Mouse (Mus musculus) right cerebral cortex, postnatal 36 days (tissue): ENCODE data around the gene H2afy.
A peak's percentile ranks its signal among the peaks of the same experiment; 100 is the strongest.

Experiments used
- DNase-seq, 2 experiments: peaks; one replicate each; pipeline ENCODE4 v3.0.0; 2022; ENCODE audit warnings: low spot score in 2 of 2, mixed read lengths in 1 of 2

Gene H2afy

DNA sequence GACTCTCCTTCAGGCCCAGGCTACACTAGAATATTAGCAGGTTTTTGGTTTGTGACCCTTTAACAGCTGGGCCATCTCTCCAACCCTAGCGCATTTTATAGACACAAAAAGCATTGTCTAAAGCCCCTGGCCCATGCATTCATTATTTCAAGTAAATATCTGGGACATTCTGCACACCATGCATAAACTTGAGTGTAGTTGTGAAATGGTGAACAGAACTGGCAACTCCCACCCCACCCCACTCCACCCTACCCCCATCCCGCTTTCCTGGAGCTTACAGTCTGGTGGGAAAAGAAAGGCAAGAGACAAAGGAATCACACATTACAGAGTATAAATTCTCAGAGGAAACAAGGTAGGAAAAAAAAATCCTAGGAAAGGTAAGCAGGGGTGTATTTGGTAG, at the start of gene H2afy:
H2afy (minus strand) TSS at position 162 of the 400 bp plus-strand sequence.
- DNase-seq: no peak

GRCm38 (mm10) chr13:56183687-56184086, 47.5 kb upstream of the H2afy start:
- DNase-seq: no peak

DNA sequence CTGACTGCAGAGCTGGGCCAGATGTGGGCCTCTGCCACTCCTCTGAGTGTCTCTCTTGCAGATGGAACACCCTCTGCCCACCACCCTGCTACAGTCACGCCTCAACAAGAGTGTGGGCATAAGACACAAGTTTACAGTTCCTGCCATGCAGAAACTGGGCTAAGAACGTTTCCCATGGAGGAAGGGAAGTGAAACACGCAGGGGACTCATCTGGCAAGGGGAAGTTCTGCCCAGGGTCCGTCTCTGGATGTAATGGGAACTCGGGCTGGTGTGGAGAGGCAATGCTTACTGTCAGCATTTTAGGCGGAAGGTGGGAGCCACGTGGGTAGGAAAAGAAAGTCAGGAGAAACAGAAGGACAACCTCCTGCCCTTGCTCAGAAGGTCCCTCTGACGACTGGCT, 45.3 kb upstream of the H2afy start:
- DNase-seq: peak in 1 of 2 experiments; percentile 32

DNA sequence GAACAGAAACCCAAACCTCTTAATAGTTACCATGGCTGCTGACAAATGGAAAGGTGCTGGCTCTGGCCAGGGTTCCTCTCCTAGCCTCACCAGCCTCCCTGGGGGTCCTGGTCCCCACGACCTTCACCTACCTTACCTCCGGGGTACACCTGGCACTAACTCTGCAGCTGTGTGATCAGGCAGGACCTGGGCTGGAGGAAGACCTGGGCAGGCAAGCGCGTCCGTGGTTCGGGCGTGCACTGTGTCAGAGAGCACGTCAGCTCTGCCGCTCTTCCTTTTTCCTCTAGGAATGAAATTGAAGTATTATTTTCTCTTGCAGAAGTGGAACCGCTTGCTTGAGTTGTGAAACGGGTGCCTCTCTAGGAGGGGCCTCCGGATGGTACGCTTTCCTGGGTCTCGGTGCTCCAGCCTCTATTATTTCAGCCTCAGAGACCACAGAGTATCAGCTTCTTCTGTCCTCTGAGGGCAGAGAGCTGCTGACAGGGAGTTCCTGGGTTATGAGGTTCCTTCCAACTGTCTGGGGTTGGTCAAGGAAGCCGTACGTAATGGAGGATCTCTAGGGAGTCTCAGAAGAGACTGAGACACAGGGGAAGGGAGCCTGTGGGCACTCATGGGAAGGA, 42.4 kb upstream of the H2afy start, which contains the start of gene Tifab:
Tifab (minus strand) TSS at position 470 of the 620 bp plus-strand sequence.
- DNase-seq: no peak

DNA sequence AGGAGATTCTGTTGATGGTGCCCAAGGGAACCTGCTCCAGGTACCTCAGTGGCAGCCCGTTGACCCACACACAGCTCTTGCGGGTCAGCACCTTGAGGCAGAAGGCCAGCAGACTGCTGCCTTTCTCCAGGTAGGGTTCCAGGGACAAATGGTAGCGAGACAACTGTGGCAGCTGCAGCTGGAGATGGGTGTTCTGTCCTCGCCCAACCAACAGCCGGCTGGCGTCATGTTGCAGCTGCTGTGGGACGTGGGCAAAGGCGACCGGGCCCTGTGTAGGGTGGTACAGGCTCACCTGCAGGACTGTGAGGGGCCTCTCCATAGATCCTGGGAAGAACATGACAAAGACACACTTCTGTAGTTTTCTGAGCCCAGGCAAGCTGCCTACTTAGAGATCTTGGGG, 40.1 kb upstream of the H2afy start:
- no peak for DNase-seq

DNA sequence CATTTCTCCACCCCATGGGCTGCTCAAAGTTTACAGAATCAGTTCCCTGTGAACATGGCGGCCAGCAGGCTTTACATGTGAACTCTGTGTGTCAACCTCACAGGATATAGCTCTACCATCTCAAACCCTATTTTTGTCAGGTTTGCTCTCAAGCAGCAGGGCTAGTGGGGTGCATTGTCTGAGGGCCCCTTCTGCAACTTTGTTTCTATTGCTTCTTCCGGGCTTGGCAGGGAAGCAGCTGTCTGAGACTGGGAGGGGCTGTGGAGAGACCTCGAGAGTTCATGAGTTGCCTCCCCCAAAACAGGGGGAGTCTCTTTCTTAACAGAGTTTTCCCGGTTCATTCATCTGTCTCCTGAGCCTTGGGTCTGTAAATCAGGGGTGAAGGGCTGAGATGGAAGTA, 39.7 kb upstream of the H2afy start:
- no peak for DNase-seq

- DNase-seq: no peak
Measured at GRCm38 (mm10) chr13:56172901-56173545, 36.9 kb upstream of the H2afy start.

DNA sequence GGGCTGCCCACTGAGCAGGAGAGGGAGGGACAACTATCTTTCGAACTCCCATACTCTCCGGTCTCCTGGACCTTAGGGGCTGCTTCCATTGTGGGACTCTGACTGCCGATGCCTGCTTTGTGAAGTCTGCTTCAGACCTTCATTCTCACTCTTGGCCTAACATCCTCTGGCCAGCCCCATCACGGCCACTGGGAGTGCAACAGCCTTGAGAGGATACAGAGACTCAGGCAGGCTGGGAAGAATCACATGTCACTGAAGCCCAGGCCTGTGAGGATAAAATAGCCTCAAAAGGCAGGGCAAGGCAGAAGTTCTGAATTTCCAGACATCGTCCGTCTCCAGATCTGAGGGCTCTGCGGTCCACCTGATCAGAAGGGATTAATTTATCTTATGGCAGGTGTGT, 35.9 kb upstream of the H2afy start:
- no peak for DNase-seq

- no peak for DNase-seq
Measured at GRCm38 (mm10) chr13:56168403-56168781, 32.2 kb upstream of the H2afy start.

DNA sequence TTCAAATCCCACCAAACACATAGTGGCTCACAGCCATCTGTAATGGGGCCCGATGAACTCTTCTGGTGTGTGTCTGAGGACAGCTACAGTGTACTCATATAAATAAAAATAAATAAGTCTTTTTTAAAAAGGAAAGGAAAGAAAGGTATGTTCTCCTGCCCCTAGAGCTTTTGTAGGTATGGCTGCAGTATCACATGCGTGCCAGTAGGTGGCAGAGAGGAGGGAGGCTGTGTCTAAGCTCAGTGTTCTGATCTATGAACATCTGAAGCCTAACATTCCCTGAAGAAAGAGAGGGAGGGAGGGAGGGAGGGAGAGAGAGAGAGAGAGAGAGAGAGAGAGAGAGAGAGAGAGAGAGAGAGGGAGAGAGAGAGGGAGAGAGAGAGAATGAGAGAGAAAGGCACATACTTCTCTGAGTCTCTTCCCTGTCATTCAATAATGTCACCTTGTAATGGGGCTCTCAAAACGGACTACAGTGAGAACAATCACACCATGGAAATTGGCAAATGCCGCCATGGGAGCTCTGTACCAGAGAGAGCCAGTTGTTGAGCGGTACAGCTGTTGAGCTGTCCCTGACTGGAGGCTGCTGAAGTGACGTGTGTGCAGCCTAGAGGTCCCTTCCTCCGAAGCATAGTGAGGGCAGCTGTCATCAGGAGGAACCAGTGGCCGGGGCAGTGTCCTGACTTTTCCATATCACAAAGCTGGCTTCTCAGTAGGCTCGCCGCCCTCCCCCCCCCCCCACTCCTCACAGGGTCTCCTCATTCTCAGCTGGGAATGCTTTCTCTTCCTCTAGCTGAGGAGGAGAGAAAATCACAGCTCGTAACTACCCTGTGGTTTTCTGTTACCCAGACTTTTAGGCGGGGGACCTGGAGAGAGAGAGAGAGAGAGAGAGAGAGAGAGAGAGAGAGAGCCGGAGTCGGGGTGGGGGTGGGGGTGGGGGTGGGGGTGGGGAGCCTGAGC, 31.6 kb upstream of the H2afy start:
- no peak for DNase-seq

DNA sequence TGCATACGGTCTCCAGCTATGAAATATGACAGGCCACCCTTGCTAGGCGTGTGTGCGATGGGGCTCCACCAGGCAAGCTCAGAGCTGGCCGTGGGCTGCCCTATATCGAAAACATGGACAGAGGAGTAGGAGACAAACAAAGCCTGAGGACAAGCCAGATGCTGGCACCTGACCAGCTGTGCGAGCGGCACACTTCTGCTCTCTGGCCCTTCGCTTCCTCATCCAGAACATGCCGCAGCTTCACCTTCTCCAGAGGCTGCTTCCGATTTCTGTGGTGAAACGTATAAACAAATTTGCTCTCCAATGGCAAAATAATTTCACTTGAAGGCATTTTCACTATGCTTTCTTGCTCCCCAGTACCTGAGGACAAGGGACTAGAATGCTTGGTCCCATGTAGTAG, 29.4 kb upstream of the H2afy start:
- no peak for DNase-seq

DNA sequence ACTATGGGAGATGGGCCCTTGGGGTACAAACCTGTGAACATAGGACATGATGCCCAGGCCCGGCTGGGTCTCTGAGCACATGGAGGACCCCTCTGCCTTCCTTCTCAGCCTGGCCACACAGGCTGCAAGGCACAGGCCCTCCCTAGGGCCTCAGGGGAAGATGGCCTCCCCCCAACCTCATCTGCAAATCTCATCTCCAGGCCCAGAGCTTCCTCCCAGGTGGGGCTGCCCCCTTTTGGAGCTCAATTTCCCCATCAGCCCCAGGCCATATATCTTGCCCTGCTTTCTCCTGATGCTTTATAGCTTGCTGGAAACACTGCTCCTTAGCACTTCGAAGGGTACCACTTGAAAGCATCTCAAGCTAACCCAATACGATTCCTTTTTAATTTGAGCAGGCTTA, 28.2 kb upstream of the H2afy start:
- DNase-seq: no peak

GRCm38 (mm10) chr13:56163751-56164150, 27.6 kb upstream of the H2afy start:
- DNase-seq: no peak

- DNase-seq: no peak
Measured at GRCm38 (mm10) chr13:56162859-56163258, 26.7 kb upstream of the H2afy start.

GRCm38 (mm10) chr13:56159614-56160363, 23.6 kb upstream of the H2afy start:
- DNase-seq: no peak

- no peak for DNase-seq
Measured at GRCm38 (mm10) chr13:56159016-56159601, 22.9 kb upstream of the H2afy start.

DNA sequence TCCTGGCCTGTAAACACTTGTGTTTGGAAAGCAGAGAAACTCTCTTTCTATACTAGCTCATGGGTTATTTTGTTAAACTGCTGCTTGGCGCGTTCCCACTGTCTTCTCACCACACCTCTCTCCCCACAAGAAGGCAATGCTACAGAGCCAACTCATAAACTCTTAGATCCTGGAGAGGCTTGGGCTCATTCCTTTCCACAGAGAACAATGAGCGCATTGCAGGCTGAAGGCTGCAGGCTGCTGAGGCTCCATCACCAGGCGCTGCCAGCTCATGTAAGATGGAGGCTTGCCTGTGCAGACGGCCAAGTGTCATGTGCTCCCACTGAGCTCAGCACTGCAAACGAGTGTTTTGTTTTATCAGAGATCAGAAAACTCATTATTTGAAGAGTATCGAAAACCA, 19.5 kb upstream of the H2afy start:
- no peak for DNase-seq

DNA sequence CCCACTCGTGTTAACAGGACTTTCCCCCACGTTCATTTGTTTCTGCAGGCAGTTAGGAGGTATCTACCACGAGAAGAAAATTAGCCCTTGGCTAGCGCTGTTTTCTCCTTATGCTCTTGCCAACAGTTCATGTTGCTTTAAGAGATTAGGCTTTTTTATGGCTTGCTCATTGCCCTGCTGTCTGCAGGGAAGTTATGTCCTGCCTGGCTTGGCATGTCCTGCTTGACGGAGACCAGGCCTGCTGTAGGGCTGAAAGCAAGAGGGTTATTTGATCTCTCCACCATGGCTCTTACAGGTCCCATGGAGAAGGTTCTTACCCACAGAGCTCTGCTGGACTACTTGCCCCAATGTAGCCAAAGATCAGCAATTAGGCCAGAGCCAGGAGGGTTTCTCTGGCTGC, 18.9 kb upstream of the H2afy start:
- no peak for DNase-seq

DNA sequence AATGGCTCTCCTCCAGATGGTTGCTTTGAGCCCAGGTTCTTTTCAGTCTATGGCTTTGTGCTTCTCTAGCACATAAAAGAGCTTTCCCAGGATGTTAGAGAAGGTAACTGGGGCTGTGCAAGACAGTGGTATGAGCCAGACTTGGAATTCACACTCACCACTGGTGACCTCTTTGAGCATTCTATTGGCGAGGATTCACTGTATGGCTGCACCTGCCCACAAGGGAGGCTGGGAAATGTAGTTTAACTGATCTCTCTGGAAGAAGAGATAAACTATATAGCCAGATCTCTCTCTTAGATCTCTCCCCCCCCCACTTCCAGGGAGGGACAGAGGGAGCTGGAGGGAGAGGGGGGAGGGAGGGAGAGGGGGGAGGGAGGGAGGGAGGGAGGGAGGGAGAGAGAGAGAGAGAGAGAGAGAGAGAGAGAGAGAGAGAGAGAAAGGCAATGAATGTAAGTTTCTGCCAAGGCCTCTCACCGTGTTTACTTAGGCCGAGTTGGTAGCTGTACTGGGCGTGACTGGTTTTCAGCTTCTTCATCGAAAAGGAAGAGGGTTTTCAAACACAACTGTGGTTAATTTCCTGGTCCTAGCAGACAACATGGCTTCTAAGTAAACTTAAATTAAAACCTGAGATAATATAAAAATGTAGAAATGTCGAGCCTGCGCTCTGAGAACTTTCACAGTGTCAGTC, 16.8 kb upstream of the H2afy start:
- DNase-seq: no peak

DNA sequence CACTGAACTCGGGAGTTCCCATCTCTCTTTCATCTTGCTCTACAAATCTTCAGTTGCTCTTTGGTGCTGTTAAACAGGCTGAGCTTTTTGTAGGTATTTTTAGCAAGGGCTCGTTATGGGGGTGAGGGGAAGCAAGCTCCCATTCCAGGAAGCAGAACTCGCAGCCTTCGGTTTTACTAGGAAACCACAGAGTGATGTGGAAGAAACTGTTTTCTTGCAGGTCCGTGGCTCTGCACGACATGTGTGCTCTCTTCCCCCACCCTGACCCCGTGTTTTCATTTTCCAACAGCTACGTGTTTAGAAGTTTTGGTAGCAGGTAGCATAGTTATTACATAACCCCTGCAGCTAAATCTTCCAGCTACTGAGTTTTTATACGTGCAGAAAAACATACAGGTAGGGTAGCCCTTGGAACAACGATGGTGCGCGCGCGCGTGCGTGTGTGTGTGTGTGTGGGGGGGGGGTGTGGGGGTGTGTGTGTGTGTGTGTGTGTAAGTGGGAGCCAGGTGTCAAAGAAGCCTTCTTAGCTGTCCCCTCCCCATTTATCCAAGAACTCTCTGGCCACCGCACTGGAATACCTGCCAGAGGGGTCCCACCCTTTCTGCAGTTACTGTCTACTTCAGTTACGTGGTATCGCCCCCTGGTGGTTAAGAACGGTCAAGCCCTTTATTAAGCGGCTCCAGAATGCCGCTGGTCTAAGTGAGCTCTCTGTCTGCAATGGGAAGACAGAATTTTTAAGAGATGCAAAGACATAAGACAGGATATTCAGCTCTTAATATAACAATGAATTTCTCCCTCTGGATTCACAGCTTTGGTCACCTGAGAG, 15.5 kb upstream of the H2afy start:
- DNase-seq: no peak
